Mouse (Mus musculus): ENCODE data around the gene Fignl1. TPM values are rescaled to one million over a fixed set of nuclear protein-coding genes. Genes with fewer than 3 reads are reported as not detected.

Fignl1 gene
- polyA plus RNA-seq (2015; fragmentation: Nextera tagmentation; extraction: Ambion mirVana): 70.7 and 84.5 TPM in 2 replicates

DNA sequence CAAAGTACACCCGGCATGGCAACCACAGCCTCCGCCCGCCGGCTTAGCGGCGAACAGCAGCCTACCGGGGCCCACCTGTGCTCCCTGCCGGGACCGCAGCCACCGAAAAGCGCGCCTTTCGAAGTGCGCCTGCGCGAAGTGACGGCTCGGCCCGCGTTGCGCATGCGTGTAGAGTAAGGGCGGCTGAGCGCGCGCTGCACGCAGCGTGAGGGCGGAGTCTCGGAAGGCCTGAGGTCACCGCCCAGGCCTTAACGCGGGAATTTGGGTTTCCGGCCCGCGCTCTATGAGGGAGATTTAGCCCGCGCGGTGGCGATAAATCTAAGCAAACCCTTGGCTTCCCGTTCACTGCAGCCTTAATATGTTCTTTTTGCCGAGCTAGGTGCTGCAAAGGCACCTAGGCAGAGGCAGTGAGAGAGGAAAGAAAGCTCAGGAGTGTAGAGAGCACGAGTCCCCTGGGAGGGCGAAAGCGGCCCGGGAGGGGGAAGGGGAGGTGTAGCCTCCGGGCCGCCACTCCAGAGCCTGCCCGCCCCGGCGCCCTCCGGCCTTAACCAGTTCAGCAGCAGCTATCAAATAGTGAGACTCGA is at the start of gene Fignl1:
TSS of gene Fignl1 (minus strand) at position 143 of the 584 bp plus-strand sequence.

Other genes starting within 250 kb of the Fignl1 start
- not detected in 2 replicates for gene 4930512M02Rik, start 181.1 kb downstream of the Fignl1 start, polyA plus RNA-seq (2015; fragmentation: Nextera tagmentation; extraction: Ambion mirVana)
- 40.0 and 40.2 TPM in 2 replicates for gene Ikzf1, start 124.0 kb downstream of the Fignl1 start, polyA plus RNA-seq (2015; fragmentation: Nextera tagmentation; extraction: Ambion mirVana)
- 2.9 and 3.0 TPM in 2 replicates for gene Ddc, start 89.2 kb upstream of the Fignl1 start, polyA plus RNA-seq (2015; fragmentation: Nextera tagmentation; extraction: Ambion mirVana)
- gene Grb10, start 229.7 kb upstream of the Fignl1 start, polyA plus RNA-seq (2015; fragmentation: Nextera tagmentation; extraction: Ambion mirVana): 47.3 and 56.0 TPM in 2 replicates